Mouse (Mus musculus) spleen, postnatal 36 days (tissue): ENCODE results near the gene Myo16.
A peak's percentile ranks its signal among the peaks of the same experiment; 100 is the strongest.

ENCODE experiments used
- DNase-seq, 2 experiments: peaks; one replicate each; pipeline ENCODE4 v3.0.0; 2022; ENCODE audit warnings: low spot score in 2 of 2, mixed read lengths in 1 of 2

Myo16 gene

GRCm38 (mm10) chr8:10671862-10672548 is 518.3 kb downstream of the Myo16 start:
- no peak for DNase-seq

DNA sequence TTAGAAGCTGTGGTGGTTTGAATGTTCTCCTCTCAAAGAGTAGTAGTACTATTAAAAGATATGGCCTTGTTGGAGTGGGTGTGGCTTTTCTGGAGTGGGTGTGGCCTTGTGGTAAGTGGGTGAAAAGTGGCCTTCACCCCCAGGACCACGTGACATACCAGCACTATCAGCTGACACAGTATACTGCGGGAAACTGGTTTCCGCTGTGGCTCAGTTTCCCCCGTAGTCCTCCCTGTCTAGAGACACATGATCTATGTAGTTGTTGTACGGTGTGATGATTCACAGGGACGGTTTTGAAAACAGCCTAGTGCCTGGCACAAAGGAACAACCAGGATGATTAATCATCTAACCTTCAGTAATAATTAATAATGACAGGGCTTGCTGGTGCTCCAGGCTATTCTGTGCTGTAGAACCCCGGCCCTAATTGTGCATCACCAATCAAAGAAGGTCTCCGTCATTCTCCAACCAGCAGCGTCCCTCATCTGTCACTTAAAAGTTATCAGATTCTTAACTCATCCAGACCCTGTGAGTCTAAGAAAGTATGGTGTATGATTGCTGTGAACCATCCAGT is 524.2 kb downstream of the Myo16 start:
- no peak for DNase-seq

DNA sequence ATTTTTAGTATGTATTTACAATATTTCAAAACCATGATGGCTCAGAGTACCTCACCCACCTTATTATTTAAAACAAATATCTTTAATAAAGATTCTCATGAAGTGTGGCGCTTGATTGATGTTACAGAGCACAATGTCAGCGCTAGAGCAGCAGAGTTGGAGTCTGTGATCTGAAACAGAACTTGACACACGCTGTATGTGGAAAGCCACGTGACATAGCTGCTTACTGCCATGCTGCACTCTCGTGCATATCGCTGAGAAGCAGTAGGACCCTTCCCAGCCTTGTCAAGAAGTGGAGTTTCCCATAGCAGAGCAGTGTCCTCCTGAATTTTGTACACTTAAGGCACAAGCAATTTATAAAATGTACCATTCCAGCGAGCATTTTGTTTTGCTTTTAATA is 528.2 kb downstream of the Myo16 start:
- no peak for DNase-seq

GRCm38 (mm10) chr8:10683088-10683487 is 529.4 kb downstream of the Myo16 start:
- peak in 1 of 2 experiments; percentile 5 for DNase-seq
